Mouse (Mus musculus): Measurements from ENCODE around the gene Abce1.

Gene Abce1

GRCm38 (mm10) chr8:79639586-79640451 lies 71.7 kb downstream of the Abce1 start, which contains the start of gene Otud4:
Gene Otud4, plus strand, starts transcription at chr8:79639618.
- DNase-seq: peak; percentile 53

GRCm38 (mm10) chr8:79638707-79639549 lies 72.6 kb downstream of the Abce1 start:
- DNase-seq: peak; percentile 98

GRCm38 (mm10) chr8:79638001-79638706 lies 73.4 kb downstream of the Abce1 start:
- peak; percentile 29 for DNase-seq

GRCm38 (mm10) chr8:79637237-79637636 lies 74.3 kb downstream of the Abce1 start:
- DNase-seq: no peak

- no peak for DNase-seq
Measured at GRCm38 (mm10) chr8:79636151-79636550, 75.4 kb downstream of the Abce1 start.

GRCm38 (mm10) chr8:79635491-79635890 lies 76.0 kb downstream of the Abce1 start:
- no peak for DNase-seq
